ENCODE assay signal across 8 mouse cellular contexts in genomic region chr13:102811129-102811832, GRCm38 (mm10).
DNase-seq lines count a peak whose midpoint lies in the region; ATAC-seq and TF ChIP-seq lines count a peak whose summit lies in the region.

No protein-coding gene starts in this region.

- no peaks in the 10 kb centered on the region for H3K9me3 ChIP-seq in embryonic facial prominence, embryonic 13.5 days
- H3K9me3 ChIP-seq in limb, embryonic 12.5 days: no peaks in the 10 kb centered on the region
- H3K9me3 ChIP-seq in midbrain, embryonic 15.5 days: no peaks in the 10 kb centered on the region

- WGBS in embryonic facial prominence, embryonic 13.5 days: 22% methylated on average over 15 of the region's 15 CpGs
- WGBS in kidney, adult 2 months: 9% methylated on average over 15 of the region's 15 CpGs
- WGBS in limb, embryonic 12.5 days: 4% methylated on average over 15 of the region's 15 CpGs
- 16% methylated on average over 15 of the region's 15 CpGs for WGBS in midbrain, embryonic 15.5 days

- TF ChIP-seq CTCF in kidney, adult 2 months (conservative IDR thresholded peaks at IDR 0.05; ENCODE audit: insufficient read depth, insufficient read length, low read depth, low read length): peak; percentile 32; the same call in 1 of the 2 replicates

- no peak for TF ChIP-seq POLR2A in kidney, adult 2 months (IDR thresholded peaks at IDR 0.05; ENCODE audit: low read depth, low read length)

- no peaks in the 10 kb centered on the region for H3K27me3 ChIP-seq in embryonic facial prominence, embryonic 13.5 days
- no peaks in the 10 kb centered on the region for H3K27me3 ChIP-seq in kidney, adult 2 months (replicated peaks; ENCODE audit: control insufficient read depth, insufficient read depth, low read length)
- peaks cover 6% of the 10 kb centered on the region; the same call in 1 of the 2 replicates for H3K27me3 ChIP-seq in limb, embryonic 12.5 days
- no peaks in the 10 kb centered on the region for H3K27me3 ChIP-seq in midbrain, embryonic 15.5 days (replicated peaks)

- H3K9ac ChIP-seq in embryonic facial prominence, embryonic 13.5 days: peak overlapping the region; percentile 49; the same call in 1 of the 2 replicates
- H3K9ac ChIP-seq in limb, embryonic 12.5 days (replicated peaks): peak overlapping the region; percentile 24; the same call in 1 of the 2 replicates
- H3K9ac ChIP-seq in midbrain, embryonic 15.5 days: peak overlapping the region; percentile 18; the same call in 1 of the 2 replicates

- peaks cover 12% of the 10 kb centered on the region for H3K4me1 ChIP-seq in embryonic facial prominence, embryonic 13.5 days
- H3K4me1 ChIP-seq in kidney, adult 2 months (ENCODE audit: control insufficient read depth, insufficient read depth, low read length): peaks cover 9% of the 10 kb centered on the region; the same call in 1 of the 2 replicates
- peaks cover 25% of the 10 kb centered on the region for H3K4me1 ChIP-seq in limb, embryonic 12.5 days (replicated peaks)
- peaks cover 24% of the 10 kb centered on the region for H3K4me1 ChIP-seq in midbrain, embryonic 15.5 days

- peak; percentile 28 to 49 for DNase-seq in heart, adult 9 months (ENCODE audit: low spot score in 2 of 2)
- peak; percentile 90 for DNase-seq in kidney, adult 2 months
- DNase-seq in testis, postnatal 10 days (ENCODE audit: low spot score): peak; percentile 74
- no peak for DNase-seq in thymus, postnatal 25 days

- H3K27ac ChIP-seq in embryonic facial prominence, embryonic 13.5 days: no peak overlapping the region
- H3K27ac ChIP-seq in kidney, adult 2 months (ENCODE audit: insufficient read depth, low read depth, low read length): peak overlapping the region; percentile 18
- no peak overlapping the region for H3K27ac ChIP-seq in limb, embryonic 12.5 days
- H3K27ac ChIP-seq in midbrain, embryonic 15.5 days: 0 out of 2 replicates have a peak overlapping the region, but pooled peaks have one; percentile 35

- peak; percentile 23; the same call in 1 of the 2 replicates for ATAC-seq in cerebellum, adult (ENCODE audit: insufficient number of reproducible peaks, low FRiP score, low TSS enrichment)
- ATAC-seq in embryonic facial prominence, embryonic 13.5 days (ENCODE audit: insufficient number of reproducible peaks, insufficient read depth, low FRiP score, low TSS enrichment, low read depth): no peak
- peak; percentile 80 for ATAC-seq in limb, embryonic 12.5 days (ENCODE audit: insufficient number of reproducible peaks, insufficient read depth, low FRiP score, low TSS enrichment, low read depth)
- ATAC-seq in midbrain, embryonic 15.5 days (replicated peaks): peak; percentile 76

- H3K36me3 ChIP-seq in embryonic facial prominence, embryonic 13.5 days: no peaks in the 10 kb centered on the region
- no peaks in the 10 kb centered on the region for H3K36me3 ChIP-seq in kidney, adult 2 months (ENCODE audit: control insufficient read depth, insufficient read depth, low read length)
- no peaks in the 10 kb centered on the region for H3K36me3 ChIP-seq in limb, embryonic 12.5 days
- H3K36me3 ChIP-seq in midbrain, embryonic 15.5 days (replicated peaks): no peaks in the 10 kb centered on the region

- H3K4me2 ChIP-seq in embryonic facial prominence, embryonic 13.5 days: peak overlapping the region; percentile 56
- H3K4me2 ChIP-seq in limb, embryonic 12.5 days: peak overlapping the region; percentile 65
- peak overlapping the region; percentile 53 for H3K4me2 ChIP-seq in midbrain, embryonic 15.5 days

- H3K4me3 ChIP-seq in embryonic facial prominence, embryonic 13.5 days: peak overlapping the region; percentile 30
- H3K4me3 ChIP-seq in kidney, adult 2 months (ENCODE audit: insufficient read depth, low read depth, low read length): peak overlapping the region; percentile 30
- H3K4me3 ChIP-seq in limb, embryonic 12.5 days (replicated peaks): peak overlapping the region; percentile 31
- peak overlapping the region; percentile 31 for H3K4me3 ChIP-seq in midbrain, embryonic 15.5 days

Comparison
In these comparisons a context has a peak if more than half of its experiments do, and no peak if none do; other contexts are left out.
1. H3K27ac ChIP-seq: peak in kidney, adult 2 months (single experiment) and midbrain, embryonic 15.5 days (single experiment); none in embryonic facial prominence, embryonic 13.5 days (single experiment) and limb, embryonic 12.5 days (single experiment).
2. Peak in every context shown above with its lines, with median percentiles within 50 percentile points of each other: H3K4me2 ChIP-seq, H3K4me3 ChIP-seq and H3K9ac ChIP-seq.